Mouse (Mus musculus): ENCODE measurements around the gene Thbs3.
"Not testable (repeated sequence)": the region's sequence is repeated elsewhere in the genome, so short reads cannot be mapped to it uniquely, and the experiment has no call there.

Gene Thbs3

GRCm38 (mm10) chr3:89199839-89200238, 15.1 kb upstream of the Thbs3 start:
- no peak for DNase-seq

DNA sequence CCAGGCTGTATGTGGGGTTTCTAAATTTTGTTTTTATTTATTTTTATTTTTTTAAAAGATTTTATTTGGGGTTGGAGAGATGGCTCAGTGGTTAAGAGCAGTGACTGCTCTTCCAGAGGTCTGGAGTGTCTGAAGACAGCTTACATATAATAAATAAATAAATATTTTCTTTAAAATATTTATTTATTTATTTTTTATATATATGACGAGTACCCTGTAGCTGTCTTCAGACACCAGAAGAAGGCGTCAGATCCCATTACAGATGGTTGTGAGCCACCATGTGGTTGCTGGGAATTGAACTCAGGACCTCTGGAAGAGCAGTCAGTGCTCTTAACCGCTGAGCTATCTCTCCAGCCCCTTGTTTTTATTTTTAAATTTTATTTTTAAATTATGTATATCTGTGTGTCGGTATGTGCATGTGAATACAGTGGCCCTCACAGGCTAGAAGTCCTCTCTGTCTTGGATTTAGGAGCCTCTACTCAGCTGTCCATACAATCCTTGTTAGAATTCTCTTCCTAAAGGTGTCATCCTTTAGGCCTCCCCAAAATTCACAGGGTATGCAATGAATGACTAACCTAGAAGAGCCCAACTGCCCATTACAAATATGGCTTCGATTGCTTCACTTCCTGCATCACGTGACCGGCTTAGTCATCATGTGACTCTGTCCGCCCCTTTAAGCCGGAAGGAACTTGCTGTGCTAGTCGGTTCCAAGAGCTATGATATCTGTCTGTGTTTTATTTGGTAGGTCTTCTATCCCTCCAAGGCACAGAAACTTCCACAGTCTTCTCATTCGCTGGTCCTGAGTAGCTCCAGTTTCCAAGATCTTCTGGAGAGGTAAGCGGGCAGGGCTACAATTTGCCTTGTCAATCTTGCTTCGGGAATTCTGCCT, 12.5 kb upstream of the Thbs3 start, which contains the start of gene Gba:
Gene Gba, plus strand, starts transcription at position 676 of the 889 bp plus-strand sequence.
- peak; percentile 90 for DNase-seq

- DNase-seq: no peak
Measured at GRCm38 (mm10) chr3:89203142-89203514, 11.9 kb upstream of the Thbs3 start.

GRCm38 (mm10) chr3:89206079-89206478, 8.9 kb upstream of the Thbs3 start:
- DNase-seq: no peak

DNA sequence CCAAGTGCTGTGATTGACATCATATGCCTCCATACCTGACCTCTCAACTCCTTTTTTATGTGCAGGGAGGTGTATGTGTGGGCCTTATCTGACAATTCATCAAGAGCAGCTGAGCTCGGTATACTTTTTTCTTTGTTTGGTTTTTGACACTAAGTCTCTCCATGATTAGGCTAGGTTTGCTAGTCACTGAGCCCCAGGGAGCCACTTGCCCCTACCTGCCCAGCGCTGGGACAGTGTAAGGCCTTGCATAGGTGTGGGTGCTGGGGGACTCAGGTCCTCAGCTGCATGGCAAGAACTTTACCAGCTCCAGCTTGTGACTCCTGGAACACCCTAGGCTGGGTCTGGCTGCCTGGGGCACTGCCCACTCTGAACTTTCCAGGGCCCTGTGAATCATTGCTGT, 8.3 kb upstream of the Thbs3 start:
- no peak for DNase-seq

- no peak for DNase-seq
Measured at GRCm38 (mm10) chr3:89208075-89208657, 6.8 kb upstream of the Thbs3 start.

DNA sequence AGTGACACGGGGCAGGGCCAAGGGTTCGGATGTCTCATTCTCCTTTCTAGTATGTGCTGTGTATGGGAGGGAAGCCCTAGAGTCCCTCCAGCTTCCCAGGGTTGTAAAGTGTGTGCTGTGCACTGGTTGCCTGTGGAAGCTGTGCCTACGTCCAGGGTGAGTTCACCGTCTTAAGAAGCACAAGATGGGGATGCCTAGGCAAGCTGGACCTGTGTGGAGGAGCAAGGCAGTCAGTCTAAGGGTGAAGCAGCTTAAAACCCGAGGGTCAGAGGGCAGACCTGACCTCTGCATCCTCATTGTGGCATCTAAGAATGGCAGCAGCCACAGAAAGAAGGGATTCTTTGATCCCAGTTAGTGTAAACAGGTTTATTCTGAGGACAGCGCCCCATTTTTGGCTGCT, 6.2 kb upstream of the Thbs3 start:
- no peak for DNase-seq

DNA sequence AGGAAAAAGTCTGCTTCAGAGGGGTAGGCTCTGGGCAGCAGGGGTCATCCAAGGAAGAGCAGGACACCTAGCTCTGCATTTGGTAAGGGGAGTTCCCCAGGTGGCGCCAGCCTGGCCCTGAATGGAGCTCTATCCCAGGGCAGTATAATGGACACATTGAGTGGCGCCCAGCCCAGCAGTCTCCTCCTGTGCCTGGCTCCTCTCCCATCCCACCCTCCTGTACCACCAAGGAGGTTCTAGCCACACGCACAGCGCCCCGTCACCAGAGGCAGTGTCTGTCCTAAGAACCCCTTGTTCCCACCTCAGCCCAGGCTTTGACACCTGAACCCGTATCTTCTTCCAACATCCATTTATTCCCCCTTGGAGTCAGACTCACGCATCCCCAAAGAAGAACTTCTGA, 5.2 kb upstream of the Thbs3 start:
- no peak for DNase-seq

GRCm38 (mm10) chr3:89210162-89210561, 4.8 kb upstream of the Thbs3 start:
- DNase-seq: no peak

DNA sequence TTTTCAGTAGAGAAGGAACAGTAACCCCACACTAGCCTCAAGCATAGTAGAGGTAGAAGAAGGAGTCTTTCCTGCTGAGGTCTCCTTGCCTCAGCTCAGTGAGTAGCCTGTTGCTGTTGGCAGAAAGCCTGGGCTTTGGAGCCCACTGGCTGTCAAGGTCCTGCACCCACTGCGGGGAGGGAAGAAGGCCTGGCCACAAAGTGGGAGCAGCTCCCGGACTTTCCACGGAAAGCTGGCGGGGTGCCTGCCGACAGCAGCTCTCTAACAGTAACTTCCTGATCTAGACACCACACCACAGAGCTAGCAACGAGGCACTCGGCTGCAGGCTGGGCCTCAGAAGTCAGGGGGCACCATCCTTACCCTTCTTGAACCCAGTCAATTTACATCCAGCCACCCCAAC, 4.2 kb upstream of the Thbs3 start:
- no peak for DNase-seq

DNA sequence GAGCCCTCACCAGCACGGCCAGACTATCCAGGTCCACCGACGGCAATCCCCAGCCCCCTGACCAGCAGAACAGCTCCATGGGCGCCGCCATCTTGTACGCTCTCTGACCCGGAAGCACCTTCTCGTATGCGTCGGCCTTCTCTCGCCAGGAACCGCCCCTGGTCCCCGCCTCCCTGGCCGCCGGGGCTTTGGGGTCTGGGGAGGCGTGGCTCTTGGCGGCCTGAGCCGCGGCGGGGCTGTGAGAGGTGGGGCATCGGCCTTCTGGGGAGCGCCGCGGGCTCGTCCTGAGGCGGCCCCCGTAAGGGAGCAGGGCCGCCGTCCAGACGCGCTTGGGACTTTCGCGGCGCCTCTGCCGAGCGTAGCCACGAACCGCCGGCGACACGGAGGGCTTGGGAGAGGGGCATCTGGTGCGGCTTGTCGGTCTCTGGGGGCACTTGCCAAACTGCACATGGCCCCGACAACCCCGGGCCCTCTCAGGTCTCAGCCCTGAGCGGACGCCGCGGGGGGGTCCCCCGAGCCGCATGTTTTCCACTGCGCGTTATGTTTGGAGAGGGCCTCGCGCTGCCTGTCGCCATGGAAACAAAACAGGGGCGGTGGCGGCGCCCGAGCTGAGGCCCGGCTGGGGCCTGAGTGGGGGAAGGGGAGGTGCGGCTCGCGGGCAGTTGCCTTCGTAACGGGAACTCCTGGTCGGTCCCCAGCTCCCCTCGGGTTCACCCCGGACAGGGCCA, 1.0 kb upstream of the Thbs3 start:
- peak; percentile 86 for DNase-seq

DNA sequence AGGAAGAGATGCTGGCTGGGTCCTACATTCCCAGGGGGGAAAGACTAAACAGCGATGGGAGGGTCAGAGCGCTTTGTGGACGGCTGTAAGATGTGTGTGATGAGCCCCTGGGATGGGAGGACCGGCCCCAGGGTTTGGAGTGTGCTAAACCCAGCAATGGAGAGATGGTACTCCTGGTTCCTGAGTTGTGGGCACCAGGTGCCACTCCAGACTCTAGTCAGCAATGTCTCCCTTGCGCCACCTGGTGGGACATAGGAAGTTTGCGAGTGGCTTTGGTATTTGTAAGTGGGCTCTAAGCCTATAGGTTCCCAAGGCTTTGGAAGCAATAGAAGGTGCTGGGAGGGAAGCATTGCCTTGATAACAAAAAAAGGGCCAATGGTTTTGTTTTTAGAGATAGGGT, 873 bp downstream of the Thbs3 start:
- DNase-seq: peak; percentile 92

GRCm38 (mm10) chr3:89216407-89216806, 1.4 kb downstream of the Thbs3 start:
- not testable (repeated sequence) for DNase-seq

DNA sequence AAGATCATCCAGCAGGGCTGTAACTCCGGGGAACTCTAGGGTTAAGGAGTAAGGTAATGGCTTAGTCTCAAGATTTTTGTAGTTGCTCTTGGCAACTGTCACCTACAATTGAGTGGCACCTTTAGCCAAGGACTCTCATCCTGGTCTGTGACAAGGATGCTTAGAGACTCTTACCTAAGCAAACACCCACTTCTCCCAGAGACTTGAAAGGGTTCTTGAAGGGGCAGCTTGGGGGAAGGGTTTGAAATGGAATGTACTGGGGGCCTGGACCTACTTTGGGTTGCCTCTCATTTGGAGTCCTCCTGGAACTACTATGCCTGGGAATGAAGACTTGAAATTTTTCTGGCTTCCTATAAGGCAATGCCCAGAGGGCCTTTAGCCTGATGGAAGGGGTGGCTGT, 3.3 kb downstream of the Thbs3 start:
- no peak for DNase-seq

DNA sequence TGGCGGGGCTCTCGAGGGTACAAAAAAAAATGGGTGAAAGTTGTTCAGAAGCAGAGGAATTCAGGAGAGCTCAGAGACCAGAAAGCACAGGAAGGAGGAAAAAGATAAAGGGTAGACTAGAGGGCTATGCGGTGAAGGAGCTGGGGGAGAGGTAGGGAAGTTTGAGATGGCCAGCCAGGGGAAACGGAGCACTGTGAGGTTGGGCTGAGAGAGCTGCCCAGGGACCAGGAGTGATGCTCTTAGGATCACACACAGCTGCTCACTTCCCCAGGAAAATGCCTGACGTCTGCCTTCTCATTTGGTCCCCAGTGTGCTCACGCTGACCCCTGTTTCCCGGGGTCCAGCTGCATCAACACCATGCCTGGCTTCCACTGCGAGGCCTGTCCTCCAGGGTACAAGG, 4.6 kb downstream of the Thbs3 start:
- DNase-seq: no peak

DNA sequence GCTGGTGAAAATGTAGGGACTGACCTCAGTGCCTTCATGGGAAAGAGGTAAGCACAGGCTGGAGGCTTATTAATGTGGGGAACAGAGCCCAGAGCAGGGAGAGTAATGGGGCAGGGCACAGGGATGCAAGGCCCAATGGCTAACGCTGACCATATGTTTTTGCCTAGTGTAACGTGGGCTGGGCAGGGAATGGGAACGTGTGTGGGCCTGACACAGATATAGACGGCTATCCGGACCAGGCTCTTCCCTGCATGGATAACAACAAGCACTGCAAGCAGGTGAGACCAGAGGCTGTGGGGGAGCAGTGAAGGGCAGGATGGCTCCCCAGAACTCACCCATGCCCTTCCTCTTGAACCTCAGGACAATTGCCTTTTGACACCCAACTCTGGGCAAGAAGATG, 6.2 kb downstream of the Thbs3 start:
- no peak for DNase-seq

DNA sequence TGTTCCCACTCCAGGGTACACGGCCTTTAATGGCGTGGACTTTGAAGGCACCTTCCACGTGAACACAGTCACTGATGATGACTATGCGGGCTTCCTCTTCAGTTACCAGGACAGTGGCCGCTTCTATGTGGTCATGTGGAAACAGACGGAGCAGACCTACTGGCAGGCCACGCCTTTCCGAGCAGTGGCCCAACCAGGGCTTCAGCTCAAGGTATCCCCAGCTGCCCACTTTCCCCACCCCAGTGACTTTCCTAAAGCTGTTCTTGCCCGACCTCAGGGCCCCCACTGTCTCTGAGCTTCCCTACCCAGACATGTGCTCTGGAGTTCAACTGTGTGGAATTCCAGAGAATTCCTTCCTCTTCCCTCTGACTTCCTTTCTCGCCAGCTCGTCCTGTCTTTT, 9.8 kb downstream of the Thbs3 start:
- no peak for DNase-seq

GRCm38 (mm10) chr3:89225321-89225815, 10.4 kb downstream of the Thbs3 start:
- no peak for DNase-seq

- no peak for DNase-seq
Measured at GRCm38 (mm10) chr3:89225918-89226317, 10.9 kb downstream of the Thbs3 start.

GRCm38 (mm10) chr3:89226361-89226760, 11.4 kb downstream of the Thbs3 start:
- no peak for DNase-seq

DNA sequence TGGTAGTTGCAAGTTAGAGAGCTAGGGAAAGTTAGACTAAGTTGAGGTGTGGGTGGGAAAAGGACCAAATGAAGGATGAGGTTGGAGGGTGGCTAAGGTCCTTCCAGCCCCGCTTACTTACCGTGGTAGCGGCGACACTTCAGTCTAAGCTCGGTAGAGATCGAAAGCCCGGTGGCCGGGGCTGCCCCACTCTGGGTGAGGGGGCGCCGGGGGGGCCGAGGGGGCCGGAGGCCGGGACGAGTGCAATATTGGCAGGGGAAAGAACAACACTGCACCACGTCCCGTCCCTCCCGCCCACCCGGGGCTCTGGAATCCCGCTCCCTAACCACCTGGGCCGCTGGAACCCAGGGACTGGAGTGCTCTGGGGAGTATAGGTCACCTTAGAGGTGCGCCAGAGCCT, 11.9 kb downstream of the Thbs3 start, which contains the start of gene Mtx1:
Gene Mtx1, minus strand, starts transcription at position 189 of the 400 bp plus-strand sequence.
- DNase-seq: no peak

DNA sequence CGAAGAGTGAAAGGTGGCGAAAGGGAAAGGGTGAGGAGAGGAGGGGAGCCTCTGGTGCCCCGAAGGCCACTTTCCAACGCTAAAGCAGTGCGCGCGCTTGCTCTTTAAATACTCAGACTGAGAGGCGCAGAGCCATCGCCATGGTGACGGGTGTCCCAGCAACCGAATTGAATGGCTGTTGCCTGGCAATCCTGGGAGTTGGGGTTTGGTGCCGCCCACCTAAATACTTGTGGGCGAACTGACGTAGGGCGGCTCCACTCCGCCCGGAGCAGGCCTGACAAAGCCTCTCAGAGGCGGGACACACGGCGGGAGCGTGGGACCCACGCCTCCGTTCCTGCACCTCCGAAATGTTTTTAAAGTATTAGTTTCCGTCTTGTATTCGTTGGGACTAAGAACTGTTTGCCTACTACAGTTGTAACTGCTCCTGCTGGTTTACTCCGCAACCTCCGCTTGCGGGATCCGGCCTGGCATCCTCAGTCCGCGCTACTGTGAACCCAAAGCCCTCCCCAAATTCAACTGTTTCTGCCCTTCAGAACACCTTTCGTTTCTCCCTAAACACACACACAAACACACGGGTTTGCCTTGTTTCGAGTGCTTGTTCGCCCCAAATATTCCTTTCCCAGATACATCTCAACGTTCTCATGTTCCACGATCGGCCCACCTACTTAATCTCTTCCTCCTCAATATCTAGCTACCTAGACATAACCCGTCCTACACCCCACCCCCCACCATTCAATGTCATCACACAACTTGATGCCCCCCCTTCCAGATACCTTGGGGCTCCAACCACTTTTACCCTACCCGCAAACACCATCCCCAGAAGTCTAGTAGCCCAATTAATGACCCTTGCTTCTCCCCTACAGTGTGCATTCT, 12.6 kb downstream of the Thbs3 start:
- DNase-seq: no peak

DNA sequence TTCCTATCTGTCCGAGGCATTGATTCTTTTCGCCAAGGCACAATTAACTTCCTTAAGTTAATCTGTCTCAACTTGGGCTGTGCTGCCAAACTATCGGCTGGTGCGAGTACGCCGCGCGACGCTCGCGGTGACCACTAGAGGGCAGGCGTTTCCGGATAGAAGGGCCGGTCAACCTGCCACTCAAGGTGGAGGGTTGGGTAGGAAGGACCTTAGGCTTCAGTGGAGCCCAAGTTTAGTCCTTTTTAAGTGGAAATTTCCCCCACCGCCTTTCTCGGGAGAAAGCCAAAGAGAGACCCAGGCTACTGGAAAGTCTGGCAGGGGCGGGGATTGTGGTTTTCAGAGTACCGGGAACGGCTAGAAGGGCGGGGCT, 13.2 kb downstream of the Thbs3 start:
- DNase-seq: peak; percentile 87
